Mouse (Mus musculus) left cerebral cortex, adult 11 months (tissue): ENCODE data around the gene Dcxr.
A peak's percentile ranks its signal among the peaks of the same experiment; 100 is the strongest.
"Not testable (repeated sequence)": the region's sequence is repeated elsewhere in the genome, so short reads cannot be mapped to it uniquely, and the experiment has no call there.

ENCODE experiments used
- DNase-seq: peaks from one replicate; pipeline ENCODE4 v3.0.0; 2022; ENCODE audit warnings: low spot score

The Dcxr gene

DNA sequence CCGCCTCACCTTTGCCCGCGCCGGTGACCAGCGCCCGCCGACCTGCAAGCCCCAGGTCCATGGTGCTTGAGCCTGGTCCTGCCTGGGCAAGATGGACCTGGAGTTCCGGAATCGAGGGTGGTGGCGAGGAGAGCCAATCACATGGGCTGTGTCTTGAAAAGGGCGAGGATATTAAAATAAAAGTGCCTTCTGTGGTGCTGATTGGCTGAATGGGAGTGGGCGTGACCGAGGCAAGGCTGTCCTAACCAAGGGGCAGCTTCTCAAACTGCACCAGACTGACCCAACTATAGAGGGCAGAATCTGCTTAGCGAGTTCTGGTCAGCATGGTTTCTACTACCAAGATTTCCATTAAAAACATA, at the start of gene Dcxr:
Dcxr (minus strand) TSS at position 113 of the 359 bp plus-strand sequence.
- DNase-seq: peak; percentile 77

DNA sequence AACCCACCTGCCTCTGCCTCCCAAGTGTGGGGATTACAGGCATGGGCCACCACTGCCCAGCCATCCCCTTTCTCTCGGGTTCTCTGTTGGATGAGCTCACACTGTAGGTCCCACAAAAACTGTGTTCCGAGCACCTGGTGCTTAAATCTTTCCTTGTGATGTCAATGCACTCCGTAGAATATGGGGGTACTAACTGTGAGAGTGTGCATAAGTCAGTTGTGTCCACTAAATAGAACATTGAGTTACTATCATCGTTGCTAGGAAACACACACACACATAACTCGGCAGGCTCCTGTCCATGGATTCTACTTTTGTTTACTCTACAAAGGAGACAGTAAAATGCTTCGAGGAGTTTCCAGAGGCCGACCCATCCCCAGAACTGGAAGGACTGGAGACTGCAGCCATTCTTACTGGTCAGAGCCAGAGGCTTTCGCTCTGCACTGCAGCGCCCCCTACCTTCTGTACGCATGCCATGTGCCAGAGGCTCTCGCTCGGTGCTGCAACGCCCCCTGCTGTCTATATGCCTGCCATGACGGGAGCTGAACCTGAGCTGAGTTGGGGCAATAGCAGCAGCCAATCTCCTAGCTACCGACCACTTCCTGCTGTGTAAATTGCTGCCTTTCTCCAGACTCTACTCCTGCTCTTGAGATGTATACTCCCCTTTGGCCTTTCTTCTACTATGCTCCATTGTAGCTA, 48.8 kb upstream of the Dcxr start:
- peak; percentile 87 for DNase-seq

DNA sequence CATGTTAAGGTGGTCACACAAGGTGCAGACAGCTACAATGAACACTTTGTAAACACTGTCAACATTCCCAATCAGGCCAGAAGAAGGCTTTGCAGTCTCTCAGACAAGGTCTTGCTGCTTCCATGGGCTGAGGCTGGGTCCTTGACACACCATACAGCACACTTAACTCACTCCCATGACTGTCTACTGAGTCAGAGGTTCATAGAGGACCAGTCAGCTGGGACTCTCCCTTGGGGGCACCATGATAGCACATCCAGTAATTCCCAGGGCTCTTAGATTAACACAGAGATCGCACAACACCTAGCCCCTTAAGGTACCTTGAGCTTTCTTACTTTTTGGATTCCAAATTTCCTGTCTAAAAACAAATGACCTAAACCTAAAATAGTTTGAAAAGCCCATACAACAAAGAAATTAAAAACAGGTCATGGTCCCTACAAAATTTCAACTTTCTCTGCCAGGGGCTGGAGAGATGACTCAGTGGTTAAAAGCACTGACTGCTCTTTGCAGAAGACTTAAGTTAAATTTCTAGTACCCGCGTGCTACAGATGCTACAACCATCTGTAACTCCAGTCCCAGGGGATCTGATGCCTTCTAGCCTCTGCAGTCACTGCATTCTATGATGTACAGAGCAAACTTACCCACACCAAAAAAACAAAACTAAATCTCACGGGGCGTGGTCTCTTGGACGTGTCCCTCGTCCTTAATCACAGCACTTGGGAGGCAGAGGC, 46.5 kb upstream of the Dcxr start:
- DNase-seq: no peak

DNA sequence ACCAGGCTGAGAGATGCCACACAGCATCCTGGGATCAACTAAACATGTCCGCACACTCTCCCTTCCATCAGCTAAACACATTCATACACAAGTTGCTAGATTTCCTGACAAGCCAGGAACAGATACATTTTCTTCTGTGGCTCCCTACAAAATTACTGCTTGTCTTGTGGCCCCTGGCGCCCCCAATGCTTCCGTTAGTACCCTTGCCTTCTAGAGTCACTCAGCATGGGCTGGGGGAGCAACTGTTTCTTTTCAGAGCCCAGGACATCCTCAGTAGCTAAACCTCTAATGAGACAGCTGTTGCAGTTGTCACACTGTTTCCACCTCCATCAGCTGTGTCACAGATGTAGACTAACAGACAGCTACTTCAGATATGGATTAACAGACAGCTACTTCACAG, 45.7 kb upstream of the Dcxr start:
- no peak for DNase-seq

DNA sequence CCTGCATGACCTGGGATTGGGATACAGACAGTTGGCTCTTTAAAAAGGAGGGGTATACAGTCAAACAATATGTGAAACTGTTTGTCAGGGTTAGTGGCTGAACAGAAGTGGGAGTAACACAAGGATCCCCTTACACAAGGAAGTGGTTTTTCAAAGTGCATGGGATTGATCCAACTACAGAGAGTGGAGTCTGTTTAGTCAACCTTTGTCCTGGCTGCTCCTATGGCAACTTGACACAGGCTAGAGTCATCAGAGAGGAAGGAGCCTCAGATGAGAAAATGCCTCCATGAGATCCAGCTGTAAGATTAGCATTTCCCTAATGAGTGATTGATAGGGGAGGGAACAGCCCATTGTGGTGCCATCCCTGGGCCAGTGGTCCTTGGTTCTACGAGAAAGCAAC, 41.1 kb upstream of the Dcxr start:
- DNase-seq: no peak

DNA sequence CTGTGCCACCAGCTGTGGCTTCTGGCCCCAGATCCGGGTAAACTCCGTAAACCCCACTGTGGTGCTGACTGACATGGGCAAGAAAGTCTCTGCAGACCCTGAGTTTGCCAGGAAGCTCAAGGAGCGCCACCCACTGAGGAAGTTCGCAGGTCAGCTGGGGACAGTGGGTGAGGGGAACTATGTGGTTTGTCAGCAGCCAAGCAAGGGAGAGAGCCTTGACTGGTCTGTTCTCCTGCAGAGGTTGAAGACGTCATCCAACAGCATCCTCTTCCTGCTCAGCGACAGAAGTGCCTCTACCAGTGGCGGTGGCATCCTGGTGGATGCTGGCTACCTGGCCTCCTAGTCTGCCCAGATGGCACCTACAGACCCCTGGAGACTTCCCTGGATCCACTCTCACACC, 39.9 kb upstream of the Dcxr start:
- DNase-seq: not testable (repeated sequence)

DNA sequence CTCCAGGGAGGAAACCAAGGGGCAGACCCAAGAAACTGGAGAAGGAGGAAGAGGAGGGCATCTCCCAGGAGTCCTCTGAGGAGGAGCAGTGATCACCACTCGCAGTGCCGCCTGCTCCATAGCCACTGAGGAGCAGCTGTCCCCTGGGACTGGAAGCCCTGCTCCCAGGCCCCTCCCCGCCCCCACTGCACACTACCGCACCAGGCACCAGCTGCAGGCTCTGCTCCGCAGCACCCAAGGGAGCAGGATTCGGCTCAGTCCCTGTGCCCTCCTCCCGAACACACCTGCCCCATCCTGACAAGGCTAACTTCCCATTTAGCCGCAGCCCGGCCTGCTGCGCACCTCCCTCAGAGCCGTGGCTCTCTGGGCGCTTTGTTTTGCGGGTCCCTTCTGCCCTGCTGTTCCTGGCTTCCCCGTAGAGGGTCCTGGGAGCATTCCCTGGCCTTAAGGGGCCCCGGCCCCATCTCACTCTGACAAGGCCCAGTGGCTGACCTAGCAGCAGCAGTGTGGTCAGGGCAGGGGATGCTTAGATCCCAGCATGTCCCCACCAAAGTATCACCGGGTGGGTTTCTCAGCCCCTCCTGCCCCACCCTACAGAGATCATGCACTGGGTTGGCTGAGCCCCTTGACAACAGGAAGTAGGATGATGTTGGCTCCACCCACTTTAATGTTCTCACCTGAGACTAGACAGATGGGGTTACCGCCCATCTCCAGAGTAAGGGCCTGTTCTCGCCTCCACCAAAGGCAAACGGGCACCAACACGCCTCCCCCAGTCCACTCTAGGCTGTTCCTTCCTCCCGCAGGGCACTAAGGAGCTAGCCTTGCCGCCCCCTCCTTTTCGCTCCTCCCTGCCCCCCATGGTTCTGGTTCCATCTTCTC, 36.3 kb upstream of the Dcxr start:
- DNase-seq: not testable (repeated sequence)

DNA sequence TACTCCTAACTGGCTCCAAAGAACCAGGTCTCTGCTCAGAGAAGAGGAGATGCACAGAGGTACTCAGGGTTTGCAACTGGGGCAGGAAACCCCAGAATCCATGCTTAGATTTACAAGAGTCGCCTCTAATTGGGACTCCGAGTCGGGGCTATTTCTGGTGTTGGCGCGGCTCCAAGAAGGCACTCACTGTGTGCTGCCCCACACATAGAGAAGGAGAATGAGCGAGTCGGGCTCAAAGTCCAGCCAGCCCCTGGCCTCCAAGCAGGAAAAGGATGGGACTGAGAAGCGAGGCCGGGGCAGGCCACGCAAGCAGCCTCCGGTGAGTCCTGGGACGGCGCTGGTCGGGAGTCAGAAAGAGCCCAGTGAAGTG, 35.6 kb upstream of the Dcxr start, which contains the start of gene Hmga1b:
Hmga1b (plus strand) TSS at position 123 of the 370 bp plus-strand sequence.
- not testable (repeated sequence) for DNase-seq

DNA sequence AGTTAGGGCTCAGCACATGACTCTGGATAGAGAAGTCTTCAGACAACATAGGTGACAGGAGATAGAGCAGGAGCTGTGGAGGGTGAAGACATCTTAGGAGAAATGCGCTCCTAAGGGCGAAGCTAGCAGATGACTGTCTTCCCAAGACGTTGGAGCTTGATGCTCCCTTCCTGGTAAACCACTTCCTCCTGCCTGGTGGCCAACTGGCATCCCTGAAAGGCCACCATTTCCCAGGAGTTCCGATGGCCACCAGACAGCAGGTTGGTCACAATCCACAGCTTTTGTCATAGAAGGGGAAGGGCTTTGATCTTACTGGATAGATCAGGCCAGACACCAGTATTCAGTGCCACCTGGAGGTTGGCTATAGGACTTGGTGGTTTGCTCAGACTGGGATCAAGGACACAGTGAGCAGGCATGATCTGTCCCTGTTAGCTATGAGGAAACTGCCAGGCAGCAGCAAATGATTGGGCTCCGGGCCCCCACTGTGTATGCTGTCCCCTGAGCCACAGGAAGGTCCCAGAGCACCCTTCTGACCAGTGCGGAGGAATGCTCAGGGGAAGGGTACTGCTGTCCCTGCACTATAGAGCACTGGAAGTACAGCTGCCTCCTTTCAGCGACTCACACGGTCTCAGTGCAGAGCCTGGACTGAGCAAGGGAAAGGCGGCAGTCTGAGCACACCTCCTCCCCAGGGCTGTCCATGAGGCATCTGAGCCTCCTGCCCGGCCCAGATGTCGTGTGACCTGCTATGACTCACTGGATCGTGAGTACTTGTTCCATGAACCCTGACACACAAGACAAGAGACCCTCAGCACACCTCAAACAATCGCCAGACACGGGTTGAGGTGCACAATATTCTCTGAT, 35.0 kb upstream of the Dcxr start:
- no peak for DNase-seq

DNA sequence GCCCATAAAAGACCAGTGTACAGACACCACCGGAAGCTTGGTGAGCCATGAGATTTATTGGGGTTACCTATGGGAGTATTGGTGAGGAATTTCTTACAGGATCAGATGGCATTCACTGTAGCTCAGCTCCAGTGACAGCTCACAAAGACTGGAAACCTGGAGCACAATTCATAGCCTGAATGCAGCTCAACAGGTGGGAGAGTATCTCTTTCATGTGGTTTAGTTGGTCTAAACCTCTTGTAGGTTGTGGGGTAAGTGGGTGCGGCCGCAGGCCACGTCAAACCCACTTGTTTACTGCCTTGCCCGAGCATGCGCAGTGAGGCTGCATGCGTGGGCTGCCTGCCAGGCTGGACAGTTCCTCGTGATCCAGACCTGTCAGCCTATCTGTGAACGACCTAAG, 33.2 kb upstream of the Dcxr start:
- no peak for DNase-seq

DNA sequence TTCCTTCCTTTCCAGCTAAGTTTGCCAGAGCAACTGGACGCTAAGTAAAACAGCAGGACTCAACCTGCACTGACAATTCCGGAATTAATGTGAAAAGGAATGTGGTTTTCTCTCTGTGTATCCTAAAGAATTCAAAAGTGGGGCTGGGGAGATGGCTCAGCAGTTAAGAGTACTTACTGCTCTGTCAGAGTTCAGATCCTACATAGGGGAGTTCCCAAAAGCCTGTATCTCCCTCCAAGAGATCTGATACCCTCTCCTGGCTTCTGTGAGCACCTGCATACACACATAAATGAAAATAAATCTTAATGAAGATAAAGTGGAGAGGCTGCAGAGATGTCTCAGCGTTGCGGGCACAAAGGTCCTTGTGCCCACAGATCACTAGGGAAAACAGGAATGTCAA, 24.5 kb upstream of the Dcxr start:
- no peak for DNase-seq

DNA sequence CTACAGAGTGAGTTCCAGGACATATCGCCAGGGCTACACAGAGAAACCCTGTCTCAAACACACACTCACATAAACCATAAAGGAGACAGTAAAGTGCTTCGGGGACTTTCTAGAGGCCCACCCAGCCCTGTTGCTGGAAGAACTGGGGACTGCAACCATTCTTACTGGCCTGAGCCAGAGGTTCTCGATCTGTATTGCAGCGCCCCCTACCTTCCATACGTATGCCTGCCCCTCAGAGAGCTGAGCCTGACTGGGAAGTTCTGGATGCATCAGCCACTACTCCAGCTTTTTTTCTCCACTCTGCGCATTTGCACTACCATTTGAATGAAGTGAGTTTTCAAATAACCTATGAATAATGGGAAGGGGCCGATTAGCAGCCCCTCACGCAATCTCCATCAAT, 22.3 kb upstream of the Dcxr start:
- no peak for DNase-seq

DNA sequence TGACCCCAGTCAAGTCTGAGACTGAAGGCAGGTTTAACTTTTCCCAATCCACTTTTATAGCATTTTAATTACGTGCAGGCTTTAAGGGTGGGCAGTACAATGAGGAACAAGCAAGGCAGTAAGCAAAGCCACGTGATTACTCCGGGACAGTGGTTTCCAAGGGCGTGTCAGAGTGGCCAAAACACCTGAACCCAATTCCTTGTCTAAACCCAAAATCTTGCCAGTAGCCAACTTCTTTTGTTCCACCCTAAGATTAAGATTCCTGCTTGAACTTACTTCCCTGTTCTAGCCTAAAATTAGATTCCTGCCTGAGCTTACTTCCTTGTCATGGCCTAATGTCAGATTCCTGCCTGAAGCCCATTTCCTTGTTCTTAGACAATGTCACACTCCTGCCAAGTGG, 20.9 kb upstream of the Dcxr start:
- DNase-seq: no peak

DNA sequence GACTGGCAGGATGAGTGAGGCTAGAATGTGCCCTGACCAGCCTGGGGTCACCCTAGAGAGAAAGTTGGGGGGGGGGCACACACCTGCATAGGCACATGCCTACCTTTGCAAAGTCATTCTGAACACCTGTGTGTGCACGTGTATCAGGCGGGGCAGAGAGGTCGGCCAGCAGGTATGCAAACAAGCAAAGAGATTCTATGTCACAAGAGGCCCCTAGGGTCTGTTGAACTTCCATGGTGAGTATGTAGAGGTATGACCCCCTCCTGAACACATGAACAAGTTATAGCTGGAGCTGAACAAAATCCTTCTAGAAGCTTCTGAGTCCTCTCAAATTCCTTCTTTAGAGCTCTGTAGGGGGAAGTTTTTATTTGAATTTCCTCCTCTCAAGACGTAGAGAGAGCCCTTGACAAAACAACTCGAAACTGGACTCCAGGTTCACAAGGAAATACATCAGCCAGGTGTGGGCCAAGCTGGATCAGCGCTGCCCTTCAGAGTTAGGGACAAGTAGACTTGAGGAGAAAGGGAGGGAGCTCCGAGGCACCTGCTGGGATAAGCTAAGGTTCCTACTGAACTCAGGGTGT, 17.1 kb upstream of the Dcxr start:
- no peak for DNase-seq

DNA sequence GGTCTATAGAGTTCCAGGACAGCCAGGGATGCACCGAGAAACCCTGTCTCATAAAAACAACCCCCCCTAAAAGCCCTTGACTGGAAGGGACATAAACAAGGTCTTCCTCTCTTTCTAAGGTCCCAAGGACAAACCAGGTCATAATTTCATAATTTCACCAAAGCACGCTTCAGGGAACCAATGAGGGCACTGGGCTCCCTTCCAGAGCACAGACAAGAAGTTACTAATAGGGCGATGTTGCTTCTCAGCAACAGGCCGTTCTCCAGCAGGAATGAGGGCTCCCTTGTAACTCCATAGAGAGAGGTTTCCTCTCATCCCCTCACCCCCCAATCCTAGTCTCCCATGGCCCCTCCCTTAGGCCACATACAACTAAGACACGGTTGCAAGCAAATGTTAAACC, 13.9 kb upstream of the Dcxr start:
- no peak for DNase-seq

DNA sequence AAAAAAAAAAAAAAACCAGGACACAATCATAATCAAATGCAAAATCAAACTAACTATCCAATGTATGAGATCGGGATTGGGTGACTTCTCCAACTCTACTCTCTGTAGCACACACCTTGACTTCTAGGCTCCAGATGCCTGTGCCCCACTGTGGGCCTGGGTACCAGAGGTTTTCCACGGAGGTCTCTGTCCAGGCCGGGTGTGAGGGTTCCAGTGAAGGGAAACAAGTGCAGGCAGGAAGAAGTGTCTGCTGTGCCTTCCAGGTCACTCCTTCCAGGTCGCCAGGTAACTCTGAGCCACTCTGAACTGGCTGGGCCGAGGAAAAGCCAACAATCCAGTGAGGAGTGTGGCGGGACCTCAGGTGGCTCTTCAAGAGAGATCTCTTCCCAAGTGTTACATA, 9.3 kb upstream of the Dcxr start:
- no peak for DNase-seq

DNA sequence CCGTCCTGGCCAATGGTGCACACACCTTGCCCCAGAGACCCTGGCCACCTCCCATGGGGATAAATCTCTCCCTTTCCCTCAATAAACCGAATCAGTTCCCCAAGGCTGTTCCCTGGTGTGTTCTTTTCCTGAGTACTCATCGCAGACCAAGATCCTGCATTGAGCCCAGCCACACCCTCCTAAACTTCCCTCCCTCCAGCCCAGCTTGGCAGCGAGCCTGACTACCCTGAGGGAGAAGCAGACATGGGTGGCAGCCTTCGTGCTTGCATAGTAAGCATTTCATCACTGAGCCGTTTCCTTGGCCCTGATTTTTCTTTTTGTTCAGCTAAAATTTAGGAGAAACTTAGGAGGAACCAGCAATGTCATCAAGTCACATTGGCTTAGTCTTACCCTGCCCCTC, 6.4 kb upstream of the Dcxr start:
- no peak for DNase-seq

DNA sequence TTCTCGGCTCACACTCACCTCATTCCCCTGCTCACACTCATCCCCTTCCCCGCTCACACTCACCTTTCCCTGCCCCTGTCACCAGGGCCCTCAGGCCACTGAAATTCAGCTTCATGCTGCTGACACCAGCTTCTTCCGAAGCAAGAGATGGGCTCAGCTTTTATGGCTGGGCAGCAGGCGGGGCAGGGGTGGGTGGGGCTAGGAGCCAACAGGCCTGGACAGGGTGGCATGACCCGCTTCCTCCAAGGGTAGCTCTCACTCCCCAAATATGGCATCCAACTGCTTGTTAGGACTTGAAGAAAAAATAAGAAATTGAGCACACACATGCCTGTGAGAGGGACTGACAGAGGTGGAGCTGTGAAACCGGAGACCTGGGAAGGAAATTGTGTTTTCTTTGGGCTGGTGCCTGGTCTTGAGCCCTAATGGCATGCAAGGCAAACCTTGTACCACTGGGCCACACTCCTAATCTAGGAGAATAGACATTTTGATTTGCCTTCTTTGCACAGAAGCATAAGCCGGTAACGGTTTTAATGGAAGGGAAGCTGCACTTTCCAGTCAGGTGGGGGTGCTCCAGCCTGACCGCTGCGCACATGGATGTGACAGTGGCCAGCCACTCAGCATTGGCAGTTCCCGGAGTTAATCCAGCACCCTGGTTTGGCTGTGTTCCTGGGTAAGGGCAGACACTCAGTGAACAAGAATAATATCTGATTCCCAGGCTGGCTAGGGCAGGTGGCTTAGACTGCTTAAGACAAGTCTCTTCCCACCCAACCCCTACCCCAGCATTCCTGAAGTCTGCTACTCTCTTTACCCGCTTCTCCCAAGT, 5.0 kb upstream of the Dcxr start, which contains the start of gene Cbr2:
Cbr2 (minus strand) TSS at position 257 of the 823 bp plus-strand sequence.
- DNase-seq: no peak

DNA sequence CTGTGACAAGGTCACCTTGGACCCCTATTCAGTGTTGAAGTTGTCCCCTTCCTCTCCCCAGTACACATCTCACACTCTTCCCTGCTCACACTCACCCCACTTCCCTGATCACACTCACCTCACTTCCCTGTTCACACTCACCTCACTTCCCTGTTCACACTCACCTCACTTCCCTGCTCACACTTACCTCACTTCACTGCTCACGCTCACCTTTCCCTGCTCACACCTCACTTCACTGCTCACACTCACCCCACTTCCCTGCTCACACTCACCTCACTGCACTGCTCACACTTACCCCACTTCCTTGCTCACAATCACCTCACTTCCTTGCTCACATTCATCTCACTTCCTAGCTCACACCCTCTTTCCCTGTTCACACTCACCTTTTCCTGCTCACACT, 4.3 kb upstream of the Dcxr start:
- no peak for DNase-seq

DNA sequence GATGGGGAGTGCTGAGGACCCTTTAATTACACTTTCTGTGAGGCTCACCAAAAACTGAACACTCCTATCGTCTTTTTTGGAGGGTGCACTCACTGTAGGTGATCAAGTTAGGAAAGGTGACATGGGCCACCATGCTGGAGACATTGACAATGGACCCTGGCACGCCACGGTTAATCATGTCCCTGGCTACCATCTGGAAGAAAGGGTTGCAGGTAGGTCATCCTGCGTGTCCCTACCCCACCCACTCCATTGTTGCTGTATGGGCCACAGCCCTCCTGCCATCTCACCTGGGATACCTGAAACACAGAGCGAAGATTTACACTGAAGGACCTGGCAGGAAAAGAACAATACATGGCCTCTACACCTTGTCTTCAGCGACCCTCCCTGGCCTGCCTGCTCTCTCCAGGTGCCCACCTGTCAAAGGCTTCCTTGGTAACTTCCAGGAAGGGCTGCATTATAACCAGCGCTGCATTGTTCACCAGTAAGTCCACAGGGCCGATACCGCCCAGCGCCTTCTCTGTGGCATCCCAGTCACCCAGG, 3.3 kb upstream of the Dcxr start:
- no peak for DNase-seq
